Mouse (Mus musculus): ENCODE measurements around the gene Atp5b. TPM values are rescaled to one million over a fixed set of nuclear protein-coding genes. Genes with fewer than 3 reads are reported as not detected.
"Not testable (repeated sequence)": the region's sequence is repeated elsewhere in the genome, so short reads cannot be mapped to it uniquely, and the experiment has no call there.

The Atp5b gene
- polyA plus RNA-seq, 1 experiment from 2014 or later: 2,005 TPM

GRCm38 (mm10) chr10:128051589-128051988 lies 31.5 kb upstream of the Atp5b start:
- H3K4me1 ChIP-seq (replicated peaks): no peaks in the 10 kb centered on the region
- H3K27ac ChIP-seq: no peak overlapping the region
- no peaks in the 10 kb centered on the region for H3K9me3 ChIP-seq
- no peak overlapping the region for H3K4me2 ChIP-seq (replicated peaks)
- no peak overlapping the region for H3K9ac ChIP-seq (replicated peaks)
- H3K36me3 ChIP-seq: peaks cover 49% of the 10 kb centered on the region
- H3K27me3 ChIP-seq: no peaks in the 10 kb centered on the region
- 99% methylated on average over 5 of the region's 5 CpGs for WGBS
- no peak for ATAC-seq
- H3K4me3 ChIP-seq (replicated peaks): no peak overlapping the region

GRCm38 (mm10) chr10:128052136-128052535 lies 30.9 kb upstream of the Atp5b start:
- not testable (repeated sequence) for H3K27me3 ChIP-seq, H3K27ac ChIP-seq, ATAC-seq

GRCm38 (mm10) chr10:128053001-128053400 lies 30.1 kb upstream of the Atp5b start:
- Histone ChIP-seq H3K4me1 (replicated peaks) (peaks cover 7% of the 10 kb centered on the region), H3K4me3 (replicated peaks) (no peak overlapping the region), H3K9ac (replicated peaks) (no peak overlapping the region), H3K9me3 (no peaks in the 10 kb centered on the region), H3K4me2 (replicated peaks) (no peak overlapping the region), H3K27me3 (no peaks in the 10 kb centered on the region), H3K36me3 (peaks cover 37% of the 10 kb centered on the region), H3K27ac (no peak overlapping the region)
- no peak for ATAC-seq
- WGBS: 94% methylated on average over 8 of the region's 8 CpGs

More at GRCm38 (mm10) chr10:128052136-128052535, 30.9 kb upstream of the Atp5b start:
- not testable (repeated sequence) for H3K4me3 ChIP-seq (replicated peaks); H3K4me1 ChIP-seq (replicated peaks); H3K9me3 ChIP-seq; H3K9ac ChIP-seq (replicated peaks); H3K4me2 ChIP-seq (replicated peaks)
- peaks cover 44% of the 10 kb centered on the region for H3K36me3 ChIP-seq
- WGBS: 100% methylated on average over 1 of the region's 2 CpGs

GRCm38 (mm10) chr10:128058184-128058583 lies 24.9 kb upstream of the Atp5b start:
- H3K9ac ChIP-seq (replicated peaks): peak overlapping the region; percentile 93
- H3K4me1 ChIP-seq (replicated peaks): peaks cover 35% of the 10 kb centered on the region
- H3K4me3 ChIP-seq (replicated peaks): peak overlapping the region; percentile 91
- no peaks in the 10 kb centered on the region for H3K9me3 ChIP-seq
- no peaks in the 10 kb centered on the region for H3K27me3 ChIP-seq
- peak overlapping the region; percentile 99 for H3K27ac ChIP-seq
- ATAC-seq: no peak; the same call in 1 of the 2 replicates
- peak overlapping the region; percentile 88 for H3K4me2 ChIP-seq (replicated peaks)
- WGBS: under 1% methylated on average over 18 of the region's 18 CpGs
- H3K36me3 ChIP-seq: no peaks in the 10 kb centered on the region

- peaks cover 35% of the 10 kb centered on the region for H3K4me1 ChIP-seq (replicated peaks)
- WGBS: under 1% methylated on average over 63 of the region's 72 CpGs
Measured at GRCm38 (mm10) chr10:128058601-128059151, 24.4 kb upstream of the Atp5b start, which contains the start of gene Ptges3. Ptges3 (plus strand) TSS chr10:128058954.

GRCm38 (mm10) chr10:128059207-128059981 lies 23.7 kb upstream of the Atp5b start:
- Histone ChIP-seq H3K4me1 (replicated peaks) (peaks cover 35% of the 10 kb centered on the region), H3K4me3 (replicated peaks) (peak overlapping the region; percentile 91), H3K27me3 (no peaks in the 10 kb centered on the region), H3K9ac (replicated peaks) (peak overlapping the region; percentile 93), H3K4me2 (replicated peaks) (peak overlapping the region; percentile 88), H3K9me3 (no peaks in the 10 kb centered on the region), H3K36me3 (peaks cover 6% of the 10 kb centered on the region), H3K27ac (peak overlapping the region; percentile 99)
- peak; percentile 41 for ATAC-seq
- WGBS: under 1% methylated on average over 59 of the region's 62 CpGs

More at GRCm38 (mm10) chr10:128058601-128059151, 24.4 kb upstream of the Atp5b start, which contains the start of gene Ptges3:
- Histone ChIP-seq H3K36me3 (peaks cover under 1% of the 10 kb centered on the region; the same call in 1 of the 2 replicates), H3K27me3 (no peaks in the 10 kb centered on the region), H3K9me3 (no peaks in the 10 kb centered on the region), H3K9ac (replicated peaks) (peak within 1 kb of the TSS; percentile 93), H3K27ac (peak within 1 kb of the TSS; percentile 99), H3K4me3 (replicated peaks) (peak within 1 kb of the TSS; percentile 91), H3K4me2 (replicated peaks) (peak within 1 kb of the TSS; percentile 88)
- ATAC-seq: peak; percentile 93

- Histone ChIP-seq H3K27ac (no peak overlapping the region), H3K27me3 (no peaks in the 10 kb centered on the region), H3K36me3 (peaks cover 8% of the 10 kb centered on the region), H3K9me3 (no peaks in the 10 kb centered on the region), H3K4me1 (replicated peaks) (peaks cover 35% of the 10 kb centered on the region), H3K9ac (replicated peaks) (peak overlapping the region; percentile 93; the same call in 1 of the 2 replicates), H3K4me3 (replicated peaks) (peak overlapping the region; percentile 91), H3K4me2 (replicated peaks) (peak overlapping the region; percentile 88)
- no peak for ATAC-seq
- WGBS: 85% methylated on average over 5 of the region's 5 CpGs
Measured at GRCm38 (mm10) chr10:128061109-128061508, 22.0 kb upstream of the Atp5b start.

- Histone ChIP-seq H3K9ac (replicated peaks) (no peak overlapping the region), H3K27me3 (no peaks in the 10 kb centered on the region), H3K4me3 (replicated peaks) (no peak overlapping the region), H3K36me3 (peaks cover 8% of the 10 kb centered on the region), H3K27ac (no peak overlapping the region), H3K4me1 (replicated peaks) (peaks cover 34% of the 10 kb centered on the region), H3K4me2 (replicated peaks) (no peak overlapping the region), H3K9me3 (no peaks in the 10 kb centered on the region)
- ATAC-seq: no peak
- WGBS: 97% methylated on average over 6 of the region's 6 CpGs
Measured at GRCm38 (mm10) chr10:128062221-128062989, 20.7 kb upstream of the Atp5b start.

GRCm38 (mm10) chr10:128066072-128066471 lies 17.0 kb upstream of the Atp5b start:
- Histone ChIP-seq H3K27me3 (no peaks in the 10 kb centered on the region), H3K9me3 (no peaks in the 10 kb centered on the region), H3K4me3 (replicated peaks) (no peak overlapping the region), H3K27ac (no peak overlapping the region), H3K36me3 (peaks cover 30% of the 10 kb centered on the region), H3K4me2 (replicated peaks) (no peak overlapping the region), H3K4me1 (replicated peaks) (peaks cover 15% of the 10 kb centered on the region), H3K9ac (replicated peaks) (no peak overlapping the region)
- ATAC-seq: no peak
- 96% methylated on average over 5 of the region's 5 CpGs for WGBS

- WGBS: 94% methylated on average over 4 of the region's 4 CpGs
- H3K36me3 ChIP-seq: peaks cover 56% of the 10 kb centered on the region
- no peaks in the 10 kb centered on the region for H3K9me3 ChIP-seq
- no peak overlapping the region for H3K4me2 ChIP-seq (replicated peaks)
- 0 out of 2 replicates have a peak, but pooled peaks cover 3% of the 10 kb centered on the region for H3K4me1 ChIP-seq (replicated peaks)
- H3K27ac ChIP-seq: no peak overlapping the region
- ATAC-seq: no peak
- no peaks in the 10 kb centered on the region for H3K27me3 ChIP-seq
- H3K9ac ChIP-seq (replicated peaks): no peak overlapping the region
- H3K4me3 ChIP-seq (replicated peaks): no peak overlapping the region
Measured at GRCm38 (mm10) chr10:128069201-128069600, 13.9 kb upstream of the Atp5b start.

GRCm38 (mm10) chr10:128070432-128070831 lies 12.6 kb upstream of the Atp5b start:
- ATAC-seq; H3K4me1 ChIP-seq (replicated peaks); H3K9ac ChIP-seq (replicated peaks); H3K4me2 ChIP-seq (replicated peaks); H3K9me3 ChIP-seq; H3K4me3 ChIP-seq (replicated peaks); H3K27ac ChIP-seq; H3K27me3 ChIP-seq: not testable (repeated sequence)
- H3K36me3 ChIP-seq: peaks cover 58% of the 10 kb centered on the region
- WGBS: 97% methylated on average over 2 of the region's 2 CpGs

- not testable (repeated sequence) for H3K9me3 ChIP-seq; H3K4me3 ChIP-seq (replicated peaks); H3K27ac ChIP-seq; ATAC-seq; H3K4me2 ChIP-seq (replicated peaks); H3K4me1 ChIP-seq (replicated peaks); H3K9ac ChIP-seq (replicated peaks); H3K27me3 ChIP-seq
- WGBS: 85% methylated on average over 5 of the region's 5 CpGs
- peaks cover 30% of the 10 kb centered on the region for H3K36me3 ChIP-seq
Measured at GRCm38 (mm10) chr10:128078269-128078668, 4.8 kb upstream of the Atp5b start.
